Mouse (Mus musculus) gastrocnemius, postnatal 4 days (tissue): ENCODE measurements around the gene Gm20388. TPM values are rescaled to one million over a fixed set of nuclear protein-coding genes. Genes with fewer than 3 reads are reported as not detected.

ENCODE experiments used
- DNase-seq, 2 experiments: peaks; one replicate each; pipeline ENCODE4 v3.0.0; 2021 to 2022; ENCODE audit warnings: low spot score in 2 of 2, mixed read lengths in 2 of 2
- total RNA-seq, 2 experiments: library from RNA; stranded (reverse); gene quantifications; 2 replicates each; pipeline ENCODE4 v1.2.3; 2021

Gm20388 gene
- total RNA-seq, 2 experiments from 2014 or later: 12.8 to 22.8 TPM

DNA sequence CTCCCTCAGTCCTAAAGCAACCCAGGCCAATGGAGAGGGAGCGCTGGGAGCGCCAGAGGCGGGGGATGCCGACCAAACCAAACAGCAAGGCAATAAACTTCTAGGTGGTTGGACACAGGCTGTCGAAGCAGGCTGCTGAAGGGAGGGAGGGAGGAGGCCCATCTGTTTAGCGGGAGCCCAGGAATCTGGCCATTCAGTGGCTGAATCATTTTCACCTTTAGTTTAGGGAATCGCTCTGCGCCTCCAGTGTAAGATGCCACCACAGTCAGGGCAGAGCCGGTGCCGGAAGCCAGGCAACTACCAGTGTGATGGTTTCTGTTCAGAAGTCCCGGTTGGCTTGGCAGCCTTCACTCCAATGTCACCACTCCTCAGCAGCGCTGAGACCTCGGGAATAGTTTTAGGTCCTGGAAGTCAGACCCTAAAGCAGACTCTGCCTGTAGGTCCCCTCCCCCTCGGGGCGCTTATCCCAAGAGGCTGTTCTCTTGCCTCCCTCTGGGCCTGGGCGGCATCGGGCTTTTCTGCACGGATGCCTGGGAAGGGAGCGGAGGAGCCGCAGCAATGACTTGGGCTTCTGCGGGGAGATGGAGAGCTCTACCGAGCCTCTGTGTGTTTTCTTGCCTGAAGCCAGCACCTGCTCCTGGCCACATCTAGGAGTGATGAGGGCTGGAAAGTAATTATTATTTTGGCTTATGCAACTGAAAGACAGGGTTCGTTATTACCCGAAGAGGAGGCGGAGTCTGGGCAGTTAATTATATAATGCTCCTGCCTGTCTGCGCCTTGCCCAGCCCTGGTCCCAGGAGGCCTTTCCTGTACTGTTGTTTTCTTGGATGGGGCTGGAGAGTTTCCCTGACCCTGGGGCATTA is 1821.1 kb downstream of the Gm20388 start:
- DNase-seq: no peak

DNA sequence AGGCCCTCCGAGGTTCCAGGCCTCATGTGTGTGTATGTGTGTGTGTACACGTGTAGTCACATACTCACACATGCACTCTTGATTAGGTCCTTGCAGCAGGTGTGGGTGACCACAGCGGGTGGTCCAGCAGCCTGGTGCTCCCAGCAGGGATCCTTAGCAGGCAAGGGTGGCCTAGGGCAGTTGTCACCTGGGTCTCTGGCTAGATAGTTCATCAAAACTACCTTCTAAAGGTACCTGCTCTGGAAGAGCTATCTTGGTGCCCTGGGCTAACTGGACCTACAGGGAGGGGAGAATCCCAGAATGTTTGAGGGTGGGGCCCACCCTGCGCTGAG is 1821.7 kb downstream of the Gm20388 start:
- no peak for DNase-seq

DNA sequence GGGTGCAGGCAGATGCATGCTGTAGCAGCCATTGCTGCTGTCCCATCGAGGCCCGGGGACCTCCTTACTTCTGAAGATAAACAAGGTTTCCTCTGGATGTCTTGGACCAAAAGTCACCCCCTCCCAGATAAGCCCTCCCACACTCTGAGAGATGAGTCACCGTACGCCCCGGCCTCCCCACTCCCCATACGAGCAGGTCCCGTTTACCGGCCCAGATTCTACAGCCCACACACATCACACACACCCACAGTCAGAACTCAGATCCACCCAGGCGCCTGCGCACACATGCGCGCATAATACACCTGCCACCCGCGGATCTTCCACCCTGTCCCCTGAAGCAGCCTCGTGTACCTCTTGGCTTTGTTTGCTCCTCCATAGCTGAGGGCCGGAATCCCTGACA is 1823.6 kb downstream of the Gm20388 start:
- no peak for DNase-seq

DNA sequence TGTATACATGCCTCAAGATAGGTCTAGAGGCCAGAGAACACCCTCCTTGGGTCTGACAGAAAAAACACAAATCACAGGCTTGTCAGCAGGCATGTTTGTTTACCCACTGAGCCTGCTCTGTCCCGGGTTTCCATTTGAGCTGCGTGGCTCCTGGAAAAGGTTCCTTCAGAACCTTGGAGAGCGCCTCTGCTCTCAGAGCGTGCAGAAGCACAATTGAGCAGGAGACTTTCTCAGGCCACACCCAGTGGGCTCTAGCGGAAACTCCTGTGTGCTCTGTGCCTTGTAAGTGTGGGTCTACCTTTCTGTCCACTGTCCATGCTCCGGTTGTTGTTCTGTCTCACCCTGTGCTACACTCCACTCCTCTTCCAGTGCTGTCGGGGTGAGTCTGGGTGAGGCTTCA is 1825.6 kb downstream of the Gm20388 start:
- peak in 1 of 2 experiments; percentile 42 for DNase-seq

DNA sequence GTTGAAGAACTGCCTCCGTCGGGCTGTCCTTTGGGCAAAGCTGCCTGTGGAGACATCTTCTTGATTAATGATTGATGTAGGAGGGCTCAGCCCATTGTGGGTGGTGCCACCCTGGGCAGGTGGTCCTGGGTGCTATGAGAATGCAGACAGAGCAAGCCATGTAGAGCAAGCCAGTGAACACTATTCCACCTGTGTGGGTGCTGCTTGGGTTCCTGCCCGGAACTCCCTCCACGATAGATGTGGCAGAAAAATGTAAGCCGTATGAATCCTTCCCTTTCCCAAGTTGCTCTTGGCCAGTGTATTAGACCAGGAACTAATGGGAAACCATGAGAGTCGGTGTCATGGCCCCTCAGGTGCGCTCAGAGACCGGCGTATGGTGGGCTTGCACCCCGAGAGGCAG is 1830.1 kb downstream of the Gm20388 start:
- no peak for DNase-seq

DNA sequence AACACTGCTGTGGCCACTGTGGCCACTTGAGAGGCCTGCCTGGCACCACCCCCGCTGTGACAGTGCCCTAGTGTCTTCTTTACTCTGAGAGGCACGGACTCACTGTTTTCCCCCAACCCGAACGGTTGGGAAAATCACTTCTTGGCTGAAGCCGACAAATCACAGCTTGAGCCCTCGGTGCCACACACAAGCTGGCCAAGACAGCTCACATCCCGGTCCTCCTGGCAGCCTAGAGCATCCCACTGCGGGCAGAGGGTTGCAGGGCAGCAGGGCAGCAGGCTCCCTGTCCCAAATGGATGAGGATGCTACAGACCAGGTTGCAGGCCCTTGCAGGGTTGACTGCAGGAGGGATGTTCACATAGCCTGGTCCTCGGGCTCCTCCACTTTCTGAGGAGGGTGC is 1838.9 kb downstream of the Gm20388 start:
- no peak for DNase-seq

DNA sequence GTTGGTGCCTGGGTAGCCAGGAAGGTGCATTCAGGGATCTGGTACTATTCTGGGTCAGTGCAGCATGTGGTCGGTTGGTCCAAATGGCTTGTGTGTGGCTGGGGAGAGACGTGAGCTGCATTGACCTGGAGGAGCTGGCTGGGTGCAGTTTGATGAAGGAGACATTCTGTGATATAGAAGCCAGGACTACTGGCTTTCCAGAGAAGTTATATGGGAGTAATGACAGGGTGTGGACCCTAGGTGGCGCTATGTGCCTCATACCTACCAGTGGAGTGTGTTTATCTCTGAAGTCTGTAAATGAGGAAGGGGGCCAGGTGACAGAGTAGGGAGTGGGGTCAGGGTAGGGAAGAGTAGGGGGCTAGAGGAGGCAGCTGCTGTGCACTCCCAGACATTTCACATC is 1839.9 kb downstream of the Gm20388 start:
- DNase-seq: no peak

DNA sequence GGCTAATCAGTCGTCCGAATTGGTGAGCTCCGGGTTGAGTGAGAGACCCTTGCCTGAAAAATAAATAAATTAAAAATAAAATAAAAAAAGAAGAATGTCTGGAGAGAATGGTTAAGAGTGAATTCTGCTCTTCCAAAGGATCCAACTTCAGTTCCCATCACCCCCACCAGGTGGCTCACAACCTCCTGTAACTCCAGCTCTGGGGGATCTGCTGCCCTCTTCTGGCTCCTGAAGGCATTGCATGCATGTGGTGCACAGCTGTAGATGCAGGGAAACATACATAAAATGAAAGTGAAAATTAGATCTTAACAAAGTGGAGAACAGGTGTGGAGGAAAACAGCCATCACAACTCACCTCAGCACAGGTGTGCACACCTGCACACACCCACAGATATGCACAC is 1840.8 kb downstream of the Gm20388 start:
- peak in 1 of 2 experiments; percentile 70 for DNase-seq

DNA sequence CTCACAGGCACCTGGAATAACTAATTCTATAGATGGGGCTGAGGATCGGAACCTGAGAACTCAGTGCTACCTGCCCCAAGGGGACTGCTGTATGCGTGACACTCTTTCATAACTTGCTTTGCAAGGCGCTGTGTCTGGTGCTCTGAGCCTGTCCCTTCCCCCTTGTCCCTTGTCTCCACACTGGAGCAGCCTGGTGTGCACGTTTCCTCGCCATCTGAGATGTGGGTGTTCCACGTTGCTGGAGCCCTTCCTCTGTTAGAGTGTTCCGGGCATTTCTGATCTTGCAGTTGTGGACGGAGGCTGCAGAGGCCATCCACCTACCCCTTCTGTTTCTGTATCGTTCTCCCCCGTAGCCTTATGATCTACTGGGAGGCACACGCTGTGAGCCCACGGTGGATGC is 1847.8 kb downstream of the Gm20388 start:
- no peak for DNase-seq

DNA sequence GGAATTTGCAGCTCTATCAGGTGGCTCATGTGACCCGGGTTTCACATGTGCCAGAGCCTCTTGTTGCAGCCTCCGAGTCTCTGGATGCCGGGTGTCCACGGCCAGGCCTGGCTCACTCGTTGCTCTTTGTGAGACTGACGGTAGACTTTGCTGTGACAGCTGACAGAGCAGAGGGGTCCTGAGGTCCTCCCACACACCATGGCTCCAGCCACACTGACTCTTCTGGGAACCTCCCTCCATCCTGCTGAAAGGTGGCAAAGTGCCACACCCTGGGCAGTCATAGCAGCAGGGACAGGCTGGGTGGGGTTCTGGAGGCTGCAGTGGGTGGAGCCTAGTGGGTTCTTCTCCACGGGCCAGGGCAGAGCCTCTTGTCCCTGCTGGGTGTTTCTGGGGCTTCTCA is 1849.8 kb downstream of the Gm20388 start:
- no peak for DNase-seq

DNA sequence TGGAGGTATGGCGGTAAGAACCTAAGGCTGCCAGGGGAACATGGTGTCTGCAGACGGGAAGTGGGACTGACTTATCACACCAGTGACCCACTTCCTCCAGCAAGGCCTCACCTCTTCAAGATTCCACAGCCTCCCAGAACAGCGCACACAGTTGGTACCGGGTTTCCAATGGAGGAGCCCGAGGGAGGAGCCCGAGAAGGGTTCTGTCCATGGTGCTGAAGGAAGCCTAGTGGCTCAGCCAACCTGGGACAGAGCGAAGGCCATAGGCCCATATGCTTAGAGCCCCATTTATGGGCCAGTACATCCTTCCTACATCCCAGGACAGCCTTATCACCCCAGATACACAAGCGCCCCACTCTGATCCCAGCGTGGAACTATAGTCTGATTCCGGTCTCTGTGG is 1850.8 kb downstream of the Gm20388 start:
- DNase-seq: no peak

DNA sequence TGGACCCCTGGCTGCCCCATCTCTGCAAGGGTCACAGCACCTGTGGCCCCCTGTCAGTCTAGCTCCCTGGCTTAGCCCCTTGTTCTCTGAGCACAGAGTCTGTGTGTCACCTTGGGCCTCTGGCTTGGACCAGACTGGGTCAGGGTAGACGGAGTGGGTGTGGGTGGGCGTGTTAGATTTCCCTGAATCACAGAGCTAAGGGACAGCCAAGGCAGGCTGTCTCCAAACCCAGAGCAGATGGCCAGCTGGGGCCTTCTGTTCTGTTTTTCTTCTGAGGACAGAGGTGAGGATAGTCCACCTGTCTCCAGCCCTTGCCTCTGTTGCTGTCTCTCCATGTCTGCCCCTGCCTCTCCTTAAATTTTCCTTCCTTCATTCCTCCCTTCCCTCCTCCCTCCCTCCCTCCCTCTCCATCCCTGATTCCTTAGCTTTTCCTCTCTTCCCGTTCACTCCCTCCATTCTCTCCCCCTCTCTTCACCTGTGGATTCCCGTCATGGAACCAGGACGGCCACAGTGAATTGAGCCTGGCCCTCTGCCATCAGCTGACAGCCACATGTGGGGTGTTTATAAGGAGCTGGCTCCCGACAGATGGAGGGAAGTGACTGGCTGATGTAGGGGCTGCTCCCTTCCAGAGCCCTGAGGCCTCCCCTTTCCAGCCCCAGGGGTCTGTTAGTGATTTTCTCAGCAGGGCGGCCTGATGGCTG is 1852.5 kb downstream of the Gm20388 start:
- no peak for DNase-seq

DNA sequence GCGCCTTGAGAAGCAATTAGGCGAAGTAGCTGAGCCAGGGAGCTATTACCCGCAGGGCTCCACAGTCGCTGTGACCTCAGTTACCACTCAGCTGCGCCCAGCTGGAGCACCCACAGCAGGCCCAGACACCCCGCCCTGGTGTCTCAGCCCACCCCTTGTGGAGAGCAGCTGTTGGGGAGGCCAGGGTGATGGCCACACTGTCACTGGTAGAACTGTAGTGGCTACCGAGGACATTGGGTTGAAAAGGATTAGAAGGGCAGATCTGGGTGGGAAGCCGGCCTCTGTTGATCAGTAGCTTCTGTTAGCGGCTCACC is 1853.0 kb downstream of the Gm20388 start:
- no peak for DNase-seq

DNA sequence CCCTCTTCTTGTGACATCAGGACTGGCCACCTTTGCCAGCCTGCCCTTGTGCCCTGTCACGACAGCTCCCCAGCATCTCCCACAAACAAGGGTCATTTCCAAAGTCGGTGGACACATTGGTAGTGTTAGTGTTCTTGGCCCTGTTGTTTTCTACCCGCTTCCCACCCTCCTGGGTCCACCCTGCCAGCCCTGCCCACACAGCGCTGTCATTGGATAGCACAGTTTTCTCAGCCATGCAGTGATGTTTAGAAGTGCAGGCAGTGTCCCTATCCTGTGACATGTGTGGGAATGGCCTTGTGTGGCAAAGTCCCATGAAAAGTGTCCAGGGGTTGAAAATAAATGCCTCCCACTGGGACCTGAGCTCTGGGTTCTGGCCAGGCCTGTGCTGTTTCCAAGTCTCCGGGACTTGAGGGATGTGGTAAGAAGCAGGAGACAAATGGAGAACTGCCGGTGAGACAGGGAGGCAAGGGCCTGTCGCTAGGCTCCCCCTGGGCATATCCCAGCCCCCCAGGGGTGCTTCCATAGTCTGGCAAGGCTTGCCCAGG is 1855.0 kb downstream of the Gm20388 start:
- no peak for DNase-seq

DNA sequence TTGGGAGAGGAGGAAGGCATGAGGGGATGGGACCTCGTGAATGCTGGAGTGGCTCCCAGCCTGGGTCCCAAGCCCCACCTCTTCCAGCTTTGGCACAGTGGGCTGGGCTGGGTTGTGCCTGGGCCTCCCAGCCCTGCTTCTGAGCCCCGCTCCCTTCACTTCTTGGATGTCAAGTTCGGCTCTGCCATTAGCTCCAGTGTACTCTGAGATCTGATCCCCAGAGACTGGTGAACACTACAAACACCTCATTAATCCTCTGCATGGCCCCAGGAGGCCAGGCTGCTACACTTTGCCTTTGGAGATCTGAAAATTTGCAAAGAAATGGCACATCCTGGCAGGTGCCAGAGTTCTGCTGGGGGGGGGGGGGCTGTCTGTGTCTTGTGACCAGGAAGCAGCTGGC is 1858.5 kb downstream of the Gm20388 start:
- DNase-seq: no peak

DNA sequence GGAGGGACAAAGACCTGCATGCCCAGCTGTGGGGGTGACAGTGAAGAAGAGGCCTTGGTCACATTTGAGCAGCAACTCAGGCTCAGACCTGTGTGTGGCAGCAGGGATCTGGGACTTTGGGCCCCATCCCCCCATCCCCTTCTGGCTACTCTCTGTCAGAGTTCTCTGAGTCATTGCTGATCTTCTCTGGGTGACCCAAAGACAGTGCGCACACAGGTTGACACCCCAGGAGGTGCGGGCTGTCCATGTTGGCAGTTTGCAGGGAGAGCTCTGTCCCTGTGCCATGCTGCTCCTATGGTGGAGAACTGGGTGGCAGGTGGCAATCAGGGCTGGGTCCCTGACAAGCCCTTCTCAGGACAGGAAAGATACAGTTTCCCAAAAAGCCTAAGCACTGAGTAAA is 1859.0 kb downstream of the Gm20388 start:
- no peak for DNase-seq

DNA sequence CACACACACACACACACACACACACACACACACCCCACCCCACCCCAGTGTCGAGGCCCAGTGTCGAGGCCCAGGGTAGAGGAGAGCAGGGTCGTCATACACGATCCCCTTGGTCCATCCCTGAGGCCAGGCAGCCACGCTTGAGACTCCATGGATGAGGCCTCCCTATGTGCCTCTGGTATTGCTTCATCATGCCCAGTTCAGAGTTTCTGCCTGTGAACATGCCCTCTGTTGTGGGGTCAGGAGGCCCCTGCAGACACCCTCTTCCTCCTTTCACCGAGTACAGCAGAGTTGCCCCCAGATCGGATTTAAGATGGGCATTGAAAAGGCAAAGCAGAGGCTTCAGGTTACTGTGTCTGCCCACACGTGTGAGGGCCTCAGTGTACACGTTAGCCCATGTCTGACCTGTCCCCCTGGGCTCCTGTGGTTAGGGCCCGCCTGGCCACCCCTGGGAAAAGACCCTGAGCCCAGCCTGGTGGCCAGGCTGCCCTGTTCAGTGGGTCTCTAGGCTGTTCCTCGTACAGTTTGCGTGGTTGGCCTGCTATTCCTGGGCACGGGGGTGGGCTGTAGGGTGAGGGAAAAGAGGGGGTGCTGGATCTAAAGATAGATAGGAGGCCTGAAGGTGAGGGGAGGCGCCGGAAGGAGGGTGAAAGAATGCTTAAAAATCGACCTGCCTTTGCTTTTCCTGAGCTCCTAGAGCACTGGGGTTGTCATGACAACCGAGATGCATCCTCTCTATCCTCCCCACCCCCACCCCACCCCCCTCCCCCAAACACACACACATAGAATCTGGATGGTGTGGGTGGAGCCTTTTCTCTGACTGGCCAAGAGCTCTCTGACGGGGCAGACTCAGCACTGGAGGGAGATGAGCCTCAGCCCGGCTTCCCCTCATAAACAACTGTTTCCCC is 1860.5 kb downstream of the Gm20388 start:
- DNase-seq: no peak

DNA sequence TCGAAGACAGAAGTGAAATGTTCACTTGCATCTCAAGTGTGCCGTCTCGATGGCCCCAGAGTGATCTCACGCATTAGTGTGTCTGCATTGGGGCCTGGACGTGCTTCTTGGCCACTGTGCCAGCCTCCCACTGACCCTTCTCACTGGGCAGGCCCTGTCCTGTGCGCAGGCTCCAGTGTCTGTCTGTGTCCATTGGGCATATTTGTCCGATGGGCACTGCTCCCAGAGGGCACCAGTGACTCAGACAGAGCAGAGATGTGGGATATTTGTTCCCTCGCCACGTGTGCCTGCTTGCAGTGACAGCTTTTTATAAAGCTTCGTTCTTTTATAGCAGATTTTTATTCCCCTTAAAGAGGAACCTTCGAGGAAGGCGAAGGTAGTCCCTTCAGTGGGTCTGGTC is 1863.2 kb downstream of the Gm20388 start:
- DNase-seq: no peak

DNA sequence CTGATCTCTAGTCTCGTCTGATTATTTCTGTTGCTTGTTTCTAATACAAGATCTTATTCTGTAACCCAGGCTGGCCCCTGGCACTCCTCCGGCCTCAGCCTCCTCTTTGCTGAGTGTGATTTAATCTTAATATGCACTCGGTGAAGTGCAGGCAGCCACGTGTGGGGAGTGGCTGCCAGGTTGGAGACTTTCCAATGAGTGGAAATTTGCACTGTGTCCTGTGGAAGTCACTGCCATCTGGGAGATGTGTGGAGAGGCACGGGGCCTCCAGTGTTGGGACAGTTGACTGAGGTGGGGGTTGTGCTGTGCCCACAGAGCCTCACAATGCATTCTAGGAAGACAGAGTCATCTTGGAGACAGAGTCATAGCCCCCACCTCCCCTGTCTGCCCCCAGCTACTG is 1871.9 kb downstream of the Gm20388 start:
- no peak for DNase-seq

DNA sequence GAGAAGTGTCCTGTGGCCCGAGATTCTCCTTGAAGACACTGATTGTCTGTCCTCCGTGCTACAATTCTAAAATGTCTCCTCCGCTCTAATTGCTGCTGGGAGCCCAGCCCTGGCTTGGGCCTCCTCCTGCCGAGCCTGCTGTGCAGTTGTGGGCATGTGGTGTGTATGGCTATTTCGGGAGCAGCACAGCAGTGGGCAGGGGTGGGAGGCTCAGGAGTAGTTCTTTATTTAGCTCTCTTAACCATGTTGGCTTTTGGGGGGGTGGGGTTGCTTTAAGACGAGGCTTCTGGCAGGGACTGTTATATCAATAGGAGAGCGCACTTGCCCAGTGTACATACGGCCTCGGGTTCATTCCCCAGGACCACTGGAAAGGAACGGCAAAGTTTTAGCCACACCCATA is 1875.9 kb downstream of the Gm20388 start:
- DNase-seq: no peak

DNA sequence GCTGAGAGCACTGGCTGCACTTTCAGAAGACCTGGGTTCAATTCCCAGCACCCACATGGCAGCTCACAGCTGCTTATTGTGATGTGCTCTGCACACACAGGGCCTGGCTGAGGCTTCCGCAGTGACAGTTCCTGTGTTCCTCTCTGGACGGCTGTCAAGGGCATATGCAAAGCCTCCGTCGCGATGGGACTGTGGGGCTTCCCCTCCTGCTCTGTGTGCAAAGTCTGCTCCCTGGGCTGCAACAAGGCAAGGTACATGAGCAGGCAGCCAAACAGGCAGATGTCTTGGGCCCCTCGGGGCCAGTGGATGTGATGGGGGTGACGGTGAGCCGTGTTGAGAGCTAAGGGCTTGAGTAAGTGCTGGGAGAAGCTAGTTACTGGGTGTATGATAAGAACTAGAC is 1878.1 kb downstream of the Gm20388 start:
- DNase-seq: no peak

DNA sequence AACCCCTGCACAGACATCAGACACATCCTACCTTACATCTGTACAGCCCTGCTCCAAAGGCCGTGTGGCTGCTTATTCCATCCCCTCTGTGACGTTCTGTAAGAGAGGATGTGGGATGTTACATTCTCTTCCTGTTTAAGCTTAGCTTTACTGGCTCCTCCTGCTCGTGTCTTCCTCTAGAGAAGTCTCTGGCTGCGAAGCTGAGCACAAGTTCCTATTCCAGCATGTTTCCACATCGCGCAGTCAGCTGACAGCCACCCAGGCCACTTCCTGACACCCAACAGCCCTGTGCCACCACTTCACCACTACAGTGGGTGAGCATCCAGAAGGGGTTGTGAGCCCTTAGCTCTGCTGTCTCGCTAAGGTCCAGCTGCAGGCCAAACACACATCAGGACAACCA is 1881.5 kb downstream of the Gm20388 start:
- no peak for DNase-seq
